Comparison of ENCODE assay signal across 9 mouse cellular contexts in the genomic region with DNA sequence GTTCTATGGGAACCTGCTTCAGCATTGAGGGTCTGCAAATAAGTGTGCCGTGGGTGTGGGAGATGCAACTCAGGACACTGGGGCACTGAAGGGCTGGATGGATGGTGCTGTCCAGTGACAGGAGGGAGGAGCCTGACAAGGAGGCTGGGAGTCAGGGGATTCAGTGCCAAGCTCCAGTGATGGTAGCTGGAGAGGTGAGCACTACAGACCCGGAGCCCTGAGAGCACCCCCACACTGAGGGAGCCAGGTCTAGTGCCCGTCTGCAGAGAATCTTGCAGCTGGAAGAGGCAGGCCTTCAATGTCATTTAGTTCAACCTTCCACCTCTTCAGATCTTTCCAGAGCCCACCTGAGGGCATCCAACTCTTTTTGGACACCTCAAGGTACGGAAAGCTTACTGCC. TPM values are rescaled to one million over a fixed set of nuclear protein-coding genes. Genes with fewer than 3 reads are reported as not detected.
A peak's percentile ranks its signal among the peaks of the same experiment; 100 is the strongest.
DNase-seq lines count a peak whose midpoint lies in the region; ATAC-seq lines count a peak whose summit lies in the region.
"Had no signal": no experiment of that assay in that cellular context is flagged by ENCODE, and none has a peak within 500 bp of the region (broad histone marks: within the 10 kb centered on the region; RNA-seq: fewer than 3 reads in every experiment).

A gene (plus strand): TSS at position 156 of the 400 bp plus-strand sequence.

- peak within 1 kb of the TSS; percentile 96 for H3K9ac ChIP-seq in kidney, embryonic 16.5 days (replicated peaks; ENCODE audit: low read length)
- peak within 1 kb of the TSS; percentile 65 for H3K9ac ChIP-seq in forebrain, embryonic 15.5 days (replicated peaks)
- peak within 1 kb of the TSS; percentile 75 for H3K9ac ChIP-seq in liver, embryonic 12.5 days
- peak within 1 kb of the TSS; percentile 99 for H3K9ac ChIP-seq in stomach, embryonic 16.5 days (ENCODE audit: low read length)

- H3K4me1 ChIP-seq in kidney, embryonic 16.5 days (ENCODE audit: insufficient read depth, low read length) = peaks cover 36% of the 10 kb centered on the region
- H3K4me1 ChIP-seq in forebrain, embryonic 15.5 days = peaks cover 31% of the 10 kb centered on the region
- peaks cover 43% of the 10 kb centered on the region for H3K4me1 ChIP-seq in hindbrain, embryonic 10.5 days (replicated peaks)
- peaks cover 45% of the 10 kb centered on the region for H3K4me1 ChIP-seq in liver, embryonic 12.5 days
- H3K4me1 ChIP-seq in stomach, embryonic 16.5 days (ENCODE audit: control insufficient read depth, insufficient read depth, low read length) = peaks cover 29% of the 10 kb centered on the region

- peak within 1 kb of the TSS; percentile 81 for H3K4me2 ChIP-seq in kidney, embryonic 16.5 days (replicated peaks; ENCODE audit: low read depth, low read length)
- H3K4me2 ChIP-seq in forebrain, embryonic 15.5 days (replicated peaks) = peak within 1 kb of the TSS; percentile 52
- peak within 1 kb of the TSS; percentile 87 for H3K4me2 ChIP-seq in liver, embryonic 12.5 days
- H3K4me2 ChIP-seq in stomach, embryonic 16.5 days (ENCODE audit: low read depth, low read length) = peak within 1 kb of the TSS; percentile 59

- H3K27me3 ChIP-seq in kidney, embryonic 16.5 days (ENCODE audit: insufficient read depth, low read length) = no peaks in the 10 kb centered on the region
- no peaks in the 10 kb centered on the region for H3K27me3 ChIP-seq in forebrain, embryonic 15.5 days
- H3K27me3 ChIP-seq in hindbrain, embryonic 10.5 days (ENCODE audit: insufficient read depth, poor library complexity, severe bottlenecking) = peaks cover 72% of the 10 kb centered on the region
- H3K27me3 ChIP-seq in liver, embryonic 12.5 days (replicated peaks) = peaks cover 88% of the 10 kb centered on the region
- no peaks in the 10 kb centered on the region for H3K27me3 ChIP-seq in stomach, embryonic 16.5 days (ENCODE audit: control insufficient read depth, insufficient read depth, low read length)

- peak within 1 kb of the TSS; percentile 98 for H3K27ac ChIP-seq in kidney, embryonic 16.5 days (ENCODE audit: low read length)
- peak within 1 kb of the TSS; percentile 82 for H3K27ac ChIP-seq in forebrain, embryonic 15.5 days (replicated peaks)
- peak within 1 kb of the TSS; percentile 91 for H3K27ac ChIP-seq in hindbrain, embryonic 10.5 days
- peak within 1 kb of the TSS; percentile 75 for H3K27ac ChIP-seq in liver, embryonic 12.5 days
- peak within 1 kb of the TSS; percentile 96 for H3K27ac ChIP-seq in stomach, embryonic 16.5 days (ENCODE audit: low read length)

- 18% methylated on average over 4 of the region's 4 CpGs for WGBS in kidney, embryonic 16.5 days
- WGBS in forebrain, embryonic 15.5 days = 26% methylated on average over 4 of the region's 4 CpGs
- 27% methylated on average over 4 of the region's 4 CpGs for WGBS in hindbrain, embryonic 10.5 days
- WGBS in liver, embryonic 12.5 days (ENCODE audit: insufficient replicate concordance) = 28% methylated on average over 4 of the region's 4 CpGs
- WGBS in stomach, embryonic 16.5 days = 18% methylated on average over 4 of the region's 4 CpGs

- H3K9me3 ChIP-seq in kidney, embryonic 16.5 days (ENCODE audit: low read length) = no peaks in the 10 kb centered on the region
- H3K9me3 ChIP-seq in forebrain, embryonic 15.5 days = no peaks in the 10 kb centered on the region
- H3K9me3 ChIP-seq in hindbrain, embryonic 10.5 days = no peaks in the 10 kb centered on the region
- no peaks in the 10 kb centered on the region for H3K9me3 ChIP-seq in liver, embryonic 12.5 days (replicated peaks)
- no peaks in the 10 kb centered on the region for H3K9me3 ChIP-seq in stomach, embryonic 16.5 days (replicated peaks; ENCODE audit: control insufficient read depth, low read length)

- no peak for DNase-seq in kidney, adult 9 months
- no peak for DNase-seq in adrenal gland, adult 2 months
- DNase-seq in hindbrain, embryonic 10.5 days (ENCODE audit: low spot score) = no peak
- DNase-seq in urinary bladder, postnatal 14 days (ENCODE audit: low spot score) = no peak

- no peaks in the 10 kb centered on the region for H3K36me3 ChIP-seq in kidney, embryonic 16.5 days (ENCODE audit: insufficient read depth, low read length)
- no peaks in the 10 kb centered on the region for H3K36me3 ChIP-seq in forebrain, embryonic 15.5 days
- H3K36me3 ChIP-seq in hindbrain, embryonic 10.5 days = no peaks in the 10 kb centered on the region
- no peaks in the 10 kb centered on the region for H3K36me3 ChIP-seq in liver, embryonic 12.5 days
- H3K36me3 ChIP-seq in stomach, embryonic 16.5 days (ENCODE audit: control insufficient read depth, insufficient read depth, low read length) = no peaks in the 10 kb centered on the region
- H3K36me3 ChIP-seq: G1E had no signal

- peak within 1 kb of the TSS; percentile 86 for H3K4me3 ChIP-seq in kidney, embryonic 16.5 days (ENCODE audit: low read length)
- peak within 1 kb of the TSS; percentile 58 for H3K4me3 ChIP-seq in forebrain, embryonic 15.5 days
- peak within 1 kb of the TSS; percentile 79 for H3K4me3 ChIP-seq in hindbrain, embryonic 10.5 days
- peak within 1 kb of the TSS; percentile 76 for H3K4me3 ChIP-seq in liver, embryonic 12.5 days
- peak within 1 kb of the TSS; percentile 78 for H3K4me3 ChIP-seq in stomach, embryonic 16.5 days (replicated peaks; ENCODE audit: low read length)

- peak; percentile 5; the same call in 1 of the 2 replicates for ATAC-seq in kidney, embryonic 16.5 days (ENCODE audit: low FRiP score, low TSS enrichment)
- peak; percentile 4; the same call in 1 of the 2 replicates for ATAC-seq in forebrain, embryonic 15.5 days (replicated peaks)
- ATAC-seq in liver, embryonic 12.5 days = 0 out of 2 replicates have a peak, but pooled peaks have one; percentile 18
- no peak for ATAC-seq in stomach, embryonic 16.5 days (ENCODE audit: insufficient read depth, low FRiP score)

RNA-seq across cellular contexts. Expression of the gene that starts here (rescaled TPM):
- polyA plus RNA-seq in kidney, embryonic 16.5 days (2015; fragmentation: Nextera tagmentation; extraction: Ambion mirVana) = 82.9 and 88.1 TPM in 2 replicates
- 10 to 100 TPM; 36.7 to 42.4 TPM for total RNA-seq in adrenal gland, adult 2 months (2021)
- 9.7 and 10.2 TPM in 2 replicates for polyA plus RNA-seq in adrenal gland, adult 2 months (2012; rRNA removed)
- polyA plus RNA-seq in forebrain, embryonic 15.5 days (2015; fragmentation: Nextera tagmentation; extraction: Ambion mirVana) = 90.4 and 95.4 TPM in 2 replicates
- polyA plus RNA-seq in hindbrain, embryonic 10.5 days (2016; fragmentation: Nextera tagmentation; extraction: Ambion mirVana) = 114 and 127 TPM in 2 replicates
- polyA plus RNA-seq in liver, embryonic 12.5 days (2016; fragmentation: Nextera tagmentation; extraction: Ambion mirVana) = 57.9 and 58.7 TPM in 2 replicates
- polyA plus RNA-seq in stomach, embryonic 16.5 days (2015; fragmentation: Nextera tagmentation; extraction: Ambion mirVana) = 49.6 and 60.4 TPM in 2 replicates
